Comparison of ENCODE assay signal across 8 mouse cellular contexts in genomic region chr11:117174924-117175323, GRCm38 (mm10). TPM values are rescaled to one million over a fixed set of nuclear protein-coding genes. Genes with fewer than 3 reads are reported as not detected.
DNase-seq lines count a peak whose midpoint lies in the region; ATAC-seq lines count a peak whose summit lies in the region.

No protein-coding gene starts in this region.

- H3K9me3 ChIP-seq in embryonic facial prominence, embryonic 15.5 days (replicated peaks) = no peaks in the 10 kb centered on the region
- H3K9me3 ChIP-seq in hindbrain, embryonic 13.5 days = no peaks in the 10 kb centered on the region
- peaks cover under 1% of the 10 kb centered on the region; the same call in 1 of the 2 replicates for H3K9me3 ChIP-seq in liver, embryonic 11.5 days (ENCODE audit: control insufficient read depth, low read length)

- 31% methylated on average over 15 of the region's 15 CpGs for WGBS in embryonic facial prominence, embryonic 15.5 days
- WGBS in hindbrain, embryonic 13.5 days = 42% methylated on average over 15 of the region's 15 CpGs
- 50% methylated on average over 15 of the region's 15 CpGs for WGBS in liver, embryonic 11.5 days

- no peaks in the 10 kb centered on the region for H3K36me3 ChIP-seq in embryonic facial prominence, embryonic 15.5 days
- H3K36me3 ChIP-seq in hindbrain, embryonic 13.5 days = no peaks in the 10 kb centered on the region
- no peaks in the 10 kb centered on the region for H3K36me3 ChIP-seq in liver, embryonic 11.5 days (ENCODE audit: control insufficient read depth, insufficient read depth, low read length)

- H3K4me1 ChIP-seq in embryonic facial prominence, embryonic 15.5 days = peaks cover 34% of the 10 kb centered on the region
- peaks cover 28% of the 10 kb centered on the region for H3K4me1 ChIP-seq in hindbrain, embryonic 13.5 days (replicated peaks)
- no peaks in the 10 kb centered on the region for H3K4me1 ChIP-seq in liver, embryonic 11.5 days (replicated peaks; ENCODE audit: control insufficient read depth, insufficient read depth, low read length)

- ATAC-seq in embryonic facial prominence, embryonic 15.5 days (ENCODE audit: insufficient number of reproducible peaks, low FRiP score, low TSS enrichment, low read depth) = no peak; the same call in 1 of the 2 replicates
- no peak for ATAC-seq in hindbrain, embryonic 13.5 days (ENCODE audit: low FRiP score)
- no peak for ATAC-seq in liver, embryonic 11.5 days (replicated peaks; ENCODE audit: low FRiP score)
- no peak for ATAC-seq in megakaryocyte-erythroid progenitor cell, adult 5-6 weeks (replicated peaks; ENCODE audit: low FRiP score, low TSS enrichment, poor library complexity, severe bottlenecking)

- peak overlapping the region; percentile 85 for H3K27ac ChIP-seq in embryonic facial prominence, embryonic 15.5 days (replicated peaks)
- peak overlapping the region; percentile 53 for H3K27ac ChIP-seq in hindbrain, embryonic 13.5 days
- H3K27ac ChIP-seq in liver, embryonic 11.5 days (ENCODE audit: low read depth, low read length) = no peak overlapping the region; the same call in 1 of the 2 replicates

- DNase-seq in right cerebral cortex, postnatal 10 days (ENCODE audit: low spot score in 2 of 2) = peak; percentile 33 to 42
- no peak for DNase-seq in right cerebral cortex, postnatal 25 days
- no peak for DNase-seq in liver, embryonic 11.5 days (ENCODE audit: low spot score)
- DNase-seq in natural killer cell, adult 2 months (ENCODE audit: low spot score in 2 of 2) = peak; percentile 42 to 44
- DNase-seq in left cerebral cortex, postnatal 14 days (ENCODE audit: low spot score in 2 of 2) = no peak

- H3K4me3 ChIP-seq in embryonic facial prominence, embryonic 15.5 days (replicated peaks) = peak overlapping the region; percentile 33
- H3K4me3 ChIP-seq in hindbrain, embryonic 13.5 days = peak overlapping the region; percentile 14; the same call in 1 of the 2 replicates
- peak overlapping the region; percentile 14 for H3K4me3 ChIP-seq in liver, embryonic 11.5 days (ENCODE audit: low read depth, low read length)

- no peaks in the 10 kb centered on the region for H3K27me3 ChIP-seq in embryonic facial prominence, embryonic 15.5 days
- H3K27me3 ChIP-seq in hindbrain, embryonic 13.5 days = peaks cover 11% of the 10 kb centered on the region
- H3K27me3 ChIP-seq in liver, embryonic 11.5 days (replicated peaks; ENCODE audit: control insufficient read depth, insufficient read depth, low read length) = no peaks in the 10 kb centered on the region; the same call in 1 of the 2 replicates

- H3K4me2 ChIP-seq in embryonic facial prominence, embryonic 15.5 days (replicated peaks) = peak overlapping the region; percentile 52
- peak overlapping the region; percentile 41 for H3K4me2 ChIP-seq in hindbrain, embryonic 13.5 days
- H3K4me2 ChIP-seq in liver, embryonic 11.5 days = peak overlapping the region; percentile 40

- H3K9ac ChIP-seq in embryonic facial prominence, embryonic 15.5 days = peak overlapping the region; percentile 13; the same call in 1 of the 2 replicates
- H3K9ac ChIP-seq in hindbrain, embryonic 13.5 days = peak overlapping the region; percentile 0; the same call in 1 of the 2 replicates
- H3K9ac ChIP-seq in liver, embryonic 11.5 days (ENCODE audit: low read depth, low read length) = no peak overlapping the region

- intact Hi-C loops in left cerebral cortex, postnatal 14 days (cut with DNase I) = loop anchor here (10.0 kb wide), 1 partner anchor 260 kb away; the partner anchor contains the start of gene Mgat5b

RNA-seq across cellular contexts. Expression of gene Sept9, which starts 24.5 kb away (rescaled TPM):
- 150 and 157 TPM in 2 replicates for polyA plus RNA-seq in embryonic facial prominence, embryonic 15.5 days (2015; fragmentation: Nextera tagmentation; extraction: Ambion mirVana)
- 117 and 118 TPM in 2 replicates for polyA plus RNA-seq in hindbrain, embryonic 13.5 days (2015; fragmentation: Nextera tagmentation; extraction: Ambion mirVana)
- polyA plus RNA-seq in liver, embryonic 11.5 days (2014; fragmentation: Nextera tagmentation; extraction: Ambion mirVana) = 111 and 117 TPM in 2 replicates
- total RNA-seq in megakaryocyte-erythroid progenitor cell, adult 5-6 weeks (2014; fragmentation: Nextera tagmentation) = 41.8 and 46.9 TPM in 2 replicates
- 60.5 and 68.2 TPM in 2 replicates for total RNA-seq in megakaryocyte-erythroid progenitor cell, adult 5-6 weeks (2017)
- 10 to 100 TPM; 62.1 to 70.5 TPM for total RNA-seq in left cerebral cortex, postnatal 14 days (2021)

RNA-seq across cellular contexts. Expression of gene Sec14l1, which starts 60.0 kb away (rescaled TPM):
- 61.4 and 69.3 TPM in 2 replicates for polyA plus RNA-seq in embryonic facial prominence, embryonic 15.5 days (2015; fragmentation: Nextera tagmentation; extraction: Ambion mirVana)
- polyA plus RNA-seq in hindbrain, embryonic 13.5 days (2015; fragmentation: Nextera tagmentation; extraction: Ambion mirVana) = 63.3 and 65.9 TPM in 2 replicates
- 20.9 and 22.8 TPM in 2 replicates for polyA plus RNA-seq in liver, embryonic 11.5 days (2014; fragmentation: Nextera tagmentation; extraction: Ambion mirVana)
- total RNA-seq in megakaryocyte-erythroid progenitor cell, adult 5-6 weeks (2014; fragmentation: Nextera tagmentation) = 13.5 and 14.4 TPM in 2 replicates
- 6.7 and 10.6 TPM in 2 replicates for total RNA-seq in megakaryocyte-erythroid progenitor cell, adult 5-6 weeks (2017)
- 100 to 1,000 TPM; 172 to 175 TPM for total RNA-seq in left cerebral cortex, postnatal 14 days (2021)

Comparison
In these comparisons a context has a peak if more than half of its experiments do, and no peak if none do; other contexts are left out.
1. DNase-seq: peak in right cerebral cortex, postnatal 10 days (2 of 2) and natural killer cell, adult 2 months (2 of 2); none in right cerebral cortex, postnatal 25 days (single experiment), liver, embryonic 11.5 days (single experiment) and left cerebral cortex, postnatal 14 days (0 of 2).
2. Peak in every context shown above with its lines, with median percentiles within 50 percentile points of each other: H3K4me2 ChIP-seq and H3K4me3 ChIP-seq.